Mouse (Mus musculus) spleen, adult 2 months (tissue): ENCODE measurements around the gene Vamp8. TPM values are rescaled to one million over a fixed set of nuclear protein-coding genes. Genes with fewer than 3 reads are reported as not detected.

Experiments used
- DNase-seq, 2 experiments: peaks; one replicate each; pipeline versions ENCODE4 v3.0.0 to v3.0.0-alpha.2; 2012 to 2021; ENCODE audit warnings: low spot score in 2 of 2, low read depth in 1 of 2
- H3K27ac ChIP-seq: fragments of 200-500 bp; 2 replicates; pipeline ENCODE4 v1.5.1; 2012; ENCODE audit warnings: low read length, inconsistent platforms; ENCODE audit not compliant: insufficient read depth
- H3K27me3 ChIP-seq: fragments of 200-500 bp; 2 replicates; pipeline ENCODE4 v1.6.1; 2012; ENCODE audit warnings: mild to moderate bottlenecking, moderate library complexity, low read length, inconsistent platforms; ENCODE audit not compliant: control insufficient read depth, insufficient read depth
- H3K36me3 ChIP-seq: fragments of 200-500 bp; 2 replicates; pipeline ENCODE4 v1.6.1; 2012; ENCODE audit warnings: mild to moderate bottlenecking, low read length, inconsistent platforms; ENCODE audit not compliant: control insufficient read depth, insufficient read depth
- H3K4me1 ChIP-seq: fragments of 200-500 bp; 2 replicates; pipeline ENCODE4 v1.6.1; 2011; ENCODE audit warnings: inconsistent platforms; ENCODE audit not compliant: control insufficient read depth, insufficient read depth, insufficient read length
- H3K4me3 ChIP-seq: fragments of 200-500 bp; 2 replicates; pipeline ENCODE4 v1.5.1; 2011; ENCODE audit warnings: mild to moderate bottlenecking, inconsistent platforms; ENCODE audit not compliant: insufficient read depth, insufficient read length; ENCODE audit errors: extremely low read depth
- CTCF ChIP-seq: fragments of 200-500 bp; IDR thresholded peaks from 2 replicates; pipeline ENCODE4 v1.5.1; 2011; ENCODE audit warnings: mild to moderate bottlenecking, inconsistent platforms; ENCODE audit not compliant: insufficient read depth, insufficient read length, insufficient replicate concordance; ENCODE audit errors: extremely low read depth
- POLR2A ChIP-seq: fragments of 200-500 bp; IDR thresholded peaks from 2 replicates; pipeline ENCODE4 v1.6.1; 2011; ENCODE audit warnings: low read depth, low read length, inconsistent platforms
- WGBS: fragments of 180-500 bp; shearing (Covaris S2); methylation state at CpG from one replicate; pipeline ENCODE4 v1.1.7; 2018; 5-methylcytosine and 5-hydroxymethylcytosine counted together
- polyA plus RNA-seq: library from polyadenylated mRNA; depleted of rRNA; stranded (reverse); fragments of >200 nt; gene quantifications from 2 replicates; pipeline ENCODE4 v1.2.3, GENCODE M21; 2012; rRNA removed

Vamp8 gene
- polyA plus RNA-seq, 1 experiment = 107 TPM

- Histone ChIP-seq H3K36me3 (peaks cover 14% of the 10 kb centered on the region), H3K4me3 (peak within 1 kb of the TSS; percentile 75), H3K27me3 (no peaks in the 10 kb centered on the region), H3K4me1 (peaks cover 13% of the 10 kb centered on the region; the same call in 1 of the 2 replicates), H3K27ac (peak within 1 kb of the TSS; percentile 95)
- peak; percentile 61; the same call in 1 of the 2 replicates for TF ChIP-seq POLR2A
- no peak for TF ChIP-seq CTCF
- WGBS = under 1% methylated on average over 72 of the region's 72 CpGs
- DNase-seq = peak; percentile 61 to 79
Observed at GRCm38 (mm10) chr6:72347166-72347941, 43.1 kb downstream of the Vamp8 start, which contains the start of gene 0610030E20Rik. Gene 0610030E20Rik (plus strand): TSS chr6:72347317.

- Histone ChIP-seq H3K27me3 (no peaks in the 10 kb centered on the region), H3K27ac (no peak overlapping the region), H3K36me3 (peaks cover 15% of the 10 kb centered on the region), H3K4me1 (peaks cover 13% of the 10 kb centered on the region; the same call in 1 of the 2 replicates), H3K4me3 (no peak overlapping the region)
- no peak for DNase-seq
- WGBS = 76% methylated on average over 4 of the region's 4 CpGs
- TF ChIP-seq POLR2A = no peak
- no peak for TF ChIP-seq CTCF
Observed at GRCm38 (mm10) chr6:72346261-72346660, 44.2 kb downstream of the Vamp8 start.

GRCm38 (mm10) chr6:72345633-72346032, 44.9 kb downstream of the Vamp8 start:
- Histone ChIP-seq H3K4me3 (no peak overlapping the region), H3K36me3 (peaks cover 12% of the 10 kb centered on the region), H3K27ac (no peak overlapping the region), H3K27me3 (no peaks in the 10 kb centered on the region), H3K4me1 (peaks cover 13% of the 10 kb centered on the region; the same call in 1 of the 2 replicates)
- 5% methylated on average over 6 of the region's 6 CpGs for WGBS
- no peak for TF ChIP-seq CTCF
- no peak for TF ChIP-seq POLR2A
- no peak for DNase-seq

DNA sequence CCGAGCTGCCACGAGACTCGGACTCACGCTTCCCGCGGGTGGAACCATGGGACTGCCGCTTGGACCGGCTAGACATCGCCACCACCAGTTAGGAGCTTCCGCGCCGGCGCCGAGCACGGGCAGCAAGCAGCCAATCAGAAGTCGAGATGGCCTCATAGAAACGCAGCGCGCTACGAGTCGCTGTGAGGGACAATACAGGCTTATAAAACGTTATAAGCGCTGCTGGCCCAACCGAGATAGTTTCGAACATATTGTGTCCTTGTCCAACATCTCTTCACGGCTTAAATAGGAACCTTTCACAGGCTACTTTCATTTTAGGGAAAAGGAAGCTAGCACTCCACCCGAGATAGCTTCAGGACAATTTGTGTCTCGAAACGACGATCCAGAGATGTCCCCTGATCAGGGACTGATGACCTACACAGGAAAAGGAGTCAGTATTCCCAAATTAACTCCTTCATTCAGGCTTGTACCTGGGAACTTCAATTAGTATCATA, 45.4 kb downstream of the Vamp8 start, which contains the start of gene Usp39:
Gene Usp39, minus strand, starts transcription at position 111 of the 494 bp plus-strand sequence.
- DNase-seq = peak; percentile 83 to 94
- Histone ChIP-seq H3K27me3 (no peaks in the 10 kb centered on the region), H3K27ac (peak within 1 kb of the TSS; percentile 56; the same call in 1 of the 2 replicates), H3K4me3 (peak within 1 kb of the TSS; percentile 97), H3K4me1 (peaks cover 13% of the 10 kb centered on the region; the same call in 1 of the 2 replicates), H3K36me3 (peaks cover 10% of the 10 kb centered on the region)
- TF ChIP-seq POLR2A = peak; percentile 69
- no peak for TF ChIP-seq CTCF
- WGBS = under 1% methylated on average over 30 of the region's 30 CpGs

DNA sequence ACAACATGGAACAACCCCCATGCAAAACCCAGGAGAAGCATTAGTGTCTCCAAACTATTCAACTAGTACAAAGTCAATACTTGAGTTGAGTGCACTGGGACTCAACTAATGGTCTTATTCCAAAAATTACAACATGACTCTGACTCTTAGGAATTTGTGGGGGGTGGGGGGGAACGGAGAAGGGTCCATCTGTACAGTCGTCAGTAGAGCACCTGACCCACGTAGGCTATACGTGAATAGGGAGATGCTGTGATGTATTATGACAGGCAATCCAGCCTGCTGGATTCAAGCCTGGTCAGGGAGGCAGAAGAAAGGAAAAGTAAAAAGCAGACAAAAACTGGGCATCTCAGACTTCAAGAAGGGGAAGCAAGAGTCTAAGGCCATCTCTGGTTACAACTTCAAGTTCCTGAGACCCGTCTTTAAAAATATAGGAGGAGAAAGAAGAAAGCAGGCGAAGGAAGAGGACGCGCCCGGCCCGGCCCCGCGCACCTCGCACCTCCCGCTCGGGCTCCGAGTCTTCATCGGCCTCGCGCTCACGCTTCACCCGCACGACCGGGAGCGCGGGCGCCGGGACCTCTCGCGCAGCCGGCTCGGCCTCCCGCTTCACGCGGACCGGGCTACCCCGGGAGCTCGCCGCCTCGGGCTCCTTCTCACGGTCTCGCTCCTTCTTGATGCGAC, 46.0 kb downstream of the Vamp8 start:
- Histone ChIP-seq H3K27me3 (no peaks in the 10 kb centered on the region), H3K4me1 (peaks cover 13% of the 10 kb centered on the region; the same call in 1 of the 2 replicates), H3K27ac (peak overlapping the region; percentile 56; the same call in 1 of the 2 replicates), H3K4me3 (peak overlapping the region; percentile 97), H3K36me3 (peaks cover 11% of the 10 kb centered on the region)
- no peak for TF ChIP-seq POLR2A
- no peak for TF ChIP-seq CTCF
- no peak for DNase-seq
- WGBS = under 1% methylated on average over 42 of the region's 42 CpGs

DNA sequence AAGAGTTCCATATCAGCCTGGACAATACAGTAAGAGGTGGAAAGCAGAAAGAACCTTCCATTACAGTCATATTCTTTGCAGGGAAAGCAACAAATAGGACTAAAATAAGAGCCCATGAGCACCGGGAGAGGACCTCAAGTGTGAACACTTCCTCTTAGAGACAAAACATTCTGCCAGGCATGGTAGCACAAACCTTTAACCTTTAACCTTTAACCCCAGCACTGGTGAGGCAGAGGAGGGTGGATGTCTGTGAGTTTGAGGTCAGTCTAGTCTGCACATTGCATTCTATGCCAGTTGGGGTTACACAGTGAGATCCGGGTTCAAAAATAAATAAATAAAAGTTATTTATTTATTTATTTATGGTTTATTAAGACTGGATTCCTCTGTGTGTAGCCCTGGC, 50.0 kb downstream of the Vamp8 start:
- 64% methylated on average over 2 of the region's 2 CpGs for WGBS
- peaks cover 2% of the 10 kb centered on the region; the same call in 1 of the 2 replicates for H3K4me1 ChIP-seq
- H3K36me3 ChIP-seq = peaks cover 33% of the 10 kb centered on the region
- no peak overlapping the region for H3K4me3 ChIP-seq
- DNase-seq = no peak
- H3K27ac ChIP-seq = no peak overlapping the region
- TF ChIP-seq POLR2A (no peak), CTCF (no peak)
- no peaks in the 10 kb centered on the region for H3K27me3 ChIP-seq

Other genes with a start within 250 kb of the Vamp8 start
- gene Atoh8, start 155.1 kb downstream of the Vamp8 start, polyA plus RNA-seq = 9.3 and 10.7 TPM in 2 replicates
- 0.15 and 0.32 TPM in 2 replicates for gene Sftpb, start 86.1 kb downstream of the Vamp8 start, polyA plus RNA-seq
- gene Usp39, start 45.5 kb downstream of the Vamp8 start, polyA plus RNA-seq = 14.8 and 15.3 TPM in 2 replicates
- gene 0610030E20Rik, start 43.4 kb downstream of the Vamp8 start, polyA plus RNA-seq = 19.9 and 23.1 TPM in 2 replicates
- 21.7 and 24.6 TPM in 2 replicates for gene Tmem150a, start 35.3 kb downstream of the Vamp8 start, polyA plus RNA-seq
- gene Rnf181, start 23.7 kb downstream of the Vamp8 start, polyA plus RNA-seq = 62.4 and 65.8 TPM in 2 replicates
- gene Vamp5, start 10.2 kb downstream of the Vamp8 start, polyA plus RNA-seq = 51.3 and 55.6 TPM in 2 replicates
- gene Ggcx, start 23.6 kb upstream of the Vamp8 start, polyA plus RNA-seq = 7.3 and 7.6 TPM in 2 replicates
- gene Mat2a, start 48.9 kb upstream of the Vamp8 start, polyA plus RNA-seq = 45.0 and 50.9 TPM in 2 replicates
- 0.52 and 0.55 TPM in 2 replicates for gene Sh2d6, start 131.0 kb upstream of the Vamp8 start, polyA plus RNA-seq
- 130 and 135 TPM in 2 replicates for gene Capg, start 153.7 kb upstream of the Vamp8 start, polyA plus RNA-seq
- 12.2 and 12.9 TPM in 2 replicates for gene Elmod3, start 207.7 kb upstream of the Vamp8 start, polyA plus RNA-seq
- gene Retsat, start 207.8 kb upstream of the Vamp8 start, polyA plus RNA-seq = 5.5 and 5.9 TPM in 2 replicates
- 14.9 and 15.8 TPM in 2 replicates for gene Tgoln1, start 226.3 kb upstream of the Vamp8 start, polyA plus RNA-seq